In genomic region chr2:179292566-179292965, GRCm38 (mm10) we compare ENCODE assay signal across 12 mouse cellular contexts.
DNase-seq lines count a peak whose midpoint lies in the region; ATAC-seq and TF ChIP-seq lines count a peak whose summit lies in the region.
"Had no signal": no experiment of that assay in that cellular context is flagged by ENCODE, and none has a peak within 500 bp of the region (broad histone marks: within the 10 kb centered on the region; RNA-seq: fewer than 3 reads in every experiment).

No protein-coding gene starts in this region.

- H3K4me1 ChIP-seq in midbrain, embryonic 10.5 days, result peaks cover 66% of the 10 kb centered on the region
- H3K4me1 ChIP-seq in midbrain, embryonic 16.5 days (ENCODE audit: control insufficient read depth, insufficient read depth, low read length), result peaks cover 24% of the 10 kb centered on the region
- H3K4me1 ChIP-seq in midbrain, embryonic 13.5 days (replicated peaks), result peaks cover 57% of the 10 kb centered on the region
- no peaks in the 10 kb centered on the region for H3K4me1 ChIP-seq in stomach, postnatal 0 days (replicated peaks; ENCODE audit: control insufficient read depth, insufficient read depth)

- no peak overlapping the region for H3K9ac ChIP-seq in midbrain, embryonic 16.5 days (ENCODE audit: low read depth, low read length)
- no peak overlapping the region for H3K9ac ChIP-seq in midbrain, embryonic 13.5 days (replicated peaks)
- H3K9ac ChIP-seq in stomach, postnatal 0 days (ENCODE audit: low read length), result no peak overlapping the region

- peaks cover 19% of the 10 kb centered on the region for H3K27me3 ChIP-seq in midbrain, embryonic 10.5 days (ENCODE audit: low read depth, poor library complexity, severe bottlenecking)
- H3K27me3 ChIP-seq in midbrain, embryonic 16.5 days (ENCODE audit: control insufficient read depth, insufficient read depth, low read depth, low read length), result no peaks in the 10 kb centered on the region
- peaks cover 2% of the 10 kb centered on the region; the same call in 1 of the 2 replicates for H3K27me3 ChIP-seq in midbrain, embryonic 13.5 days
- no peaks in the 10 kb centered on the region for H3K27me3 ChIP-seq in stomach, postnatal 0 days (ENCODE audit: control insufficient read depth, insufficient read depth, low read length)

- peak; percentile 48 to 52 for DNase-seq in cerebellum, postnatal 10 days
- DNase-seq in cerebellum, adult 9-10 months, result no peak
- DNase-seq in midbrain, embryonic 10.5 days (ENCODE audit: low spot score), result peak; percentile 49
- no peak for DNase-seq in stomach, postnatal 0 days (ENCODE audit: low spot score)
- no peak for DNase-seq in right cerebral cortex, postnatal 25 days
- DNase-seq in left cerebral cortex, postnatal 25 days (ENCODE audit: low spot score in 2 of 2), result no peak
- DNase-seq: heart, postnatal 4 days; lung, postnatal 14 days; thymus, postnatal 25 days had no signal

- peak overlapping the region; percentile 70 for H3K27ac ChIP-seq in midbrain, embryonic 10.5 days (replicated peaks)
- no peak overlapping the region; the same call in 1 of the 2 replicates for H3K27ac ChIP-seq in midbrain, embryonic 16.5 days (ENCODE audit: low read length)
- H3K27ac ChIP-seq in midbrain, embryonic 13.5 days, result peak overlapping the region; percentile 51; the same call in 1 of the 2 replicates
- no peak overlapping the region for H3K27ac ChIP-seq in stomach, postnatal 0 days (replicated peaks)

- TF ChIP-seq CTCF in stomach, postnatal 0 days (IDR thresholded peaks at IDR 0.05; ENCODE audit: low read depth), result 0 out of 2 replicates have a peak, but pooled peaks have one; percentile 10

- no peak overlapping the region for H3K4me3 ChIP-seq in midbrain, embryonic 10.5 days
- no peak overlapping the region for H3K4me3 ChIP-seq in midbrain, embryonic 16.5 days (ENCODE audit: low read depth, low read length)
- H3K4me3 ChIP-seq in midbrain, embryonic 13.5 days (replicated peaks), result no peak overlapping the region
- no peak overlapping the region for H3K4me3 ChIP-seq in stomach, postnatal 0 days (ENCODE audit: low read depth, low read length)
- H3K4me3 ChIP-seq: erythroblast, embryonic 14.5 days had no signal

- no peaks in the 10 kb centered on the region for H3K9me3 ChIP-seq in midbrain, embryonic 10.5 days (replicated peaks)
- H3K9me3 ChIP-seq in midbrain, embryonic 16.5 days (replicated peaks; ENCODE audit: control insufficient read depth, low read length, poor library complexity, severe bottlenecking), result no peaks in the 10 kb centered on the region
- H3K9me3 ChIP-seq in midbrain, embryonic 13.5 days, result peaks cover 5% of the 10 kb centered on the region; the same call in 1 of the 2 replicates
- H3K9me3 ChIP-seq in stomach, postnatal 0 days (ENCODE audit: control insufficient read depth, low read length), result no peaks in the 10 kb centered on the region

- H3K4me2 ChIP-seq in midbrain, embryonic 16.5 days (ENCODE audit: low read length), result no peak overlapping the region
- no peak overlapping the region for H3K4me2 ChIP-seq in midbrain, embryonic 13.5 days (replicated peaks)
- no peak overlapping the region for H3K4me2 ChIP-seq in stomach, postnatal 0 days (replicated peaks; ENCODE audit: low read depth)

- intact Hi-C loops in left cerebral cortex, postnatal 25 days (cut with DNase I), result no loop called here

- no peak for TF ChIP-seq EP300 in stomach, postnatal 0 days (optimal IDR thresholded peaks at IDR 0.05)

- no peak for ATAC-seq in midbrain, embryonic 16.5 days
- peak; percentile 38; the same call in 1 of the 2 replicates for ATAC-seq in midbrain, embryonic 13.5 days
- no peak for ATAC-seq in stomach, postnatal 0 days (ENCODE audit: low FRiP score, low TSS enrichment)

- 50% methylated on average over 4 of the region's 4 CpGs for WGBS in midbrain, embryonic 10.5 days
- WGBS in midbrain, embryonic 16.5 days, result 49% methylated on average over 4 of the region's 4 CpGs
- WGBS in midbrain, embryonic 13.5 days, result 40% methylated on average over 4 of the region's 4 CpGs
- 42% methylated on average over 4 of the region's 4 CpGs for whole genome bisulfite sequencing in stomach, postnatal 0 days

- no peaks in the 10 kb centered on the region for H3K36me3 ChIP-seq in midbrain, embryonic 10.5 days
- H3K36me3 ChIP-seq in midbrain, embryonic 16.5 days (ENCODE audit: control insufficient read depth, insufficient read depth, low read length), result no peaks in the 10 kb centered on the region
- H3K36me3 ChIP-seq in midbrain, embryonic 13.5 days, result no peaks in the 10 kb centered on the region
- no peaks in the 10 kb centered on the region for H3K36me3 ChIP-seq in stomach, postnatal 0 days (ENCODE audit: control insufficient read depth, insufficient read depth, low read length)

Comparison
In these comparisons a context has a peak if more than half of its experiments do, and no peak if none do; other contexts are left out.
1. DNase-seq: peak in cerebellum, postnatal 10 days (2 of 2) and midbrain, embryonic 10.5 days (single experiment); none in cerebellum, adult 9-10 months (single experiment), stomach, postnatal 0 days (single experiment), right cerebral cortex, postnatal 25 days (single experiment) and left cerebral cortex, postnatal 25 days (0 of 2).
2. H3K27ac ChIP-seq: peak in midbrain, embryonic 10.5 days (single experiment) and midbrain, embryonic 13.5 days (single experiment); none in midbrain, embryonic 16.5 days (single experiment) and stomach, postnatal 0 days (single experiment).